Mouse (Mus musculus): ENCODE measurements around the gene Orc2.

Orc2 gene

GRCm38 (mm10) chr1:58504577-58505254 is at the start of gene Orc2:
Orc2 (minus strand) TSS chr1:58505109.
- peak; percentile 93 for DNase-seq

- no peak for DNase-seq
Observed at GRCm38 (mm10) chr1:58541386-58541785, 36.5 kb upstream of the Orc2 start.

- DNase-seq = no peak
Observed at GRCm38 (mm10) chr1:58507249-58507648, 2.3 kb upstream of the Orc2 start.

GRCm38 (mm10) chr1:58503793-58504370 is 1.0 kb downstream of the Orc2 start:
- DNase-seq = no peak

DNA sequence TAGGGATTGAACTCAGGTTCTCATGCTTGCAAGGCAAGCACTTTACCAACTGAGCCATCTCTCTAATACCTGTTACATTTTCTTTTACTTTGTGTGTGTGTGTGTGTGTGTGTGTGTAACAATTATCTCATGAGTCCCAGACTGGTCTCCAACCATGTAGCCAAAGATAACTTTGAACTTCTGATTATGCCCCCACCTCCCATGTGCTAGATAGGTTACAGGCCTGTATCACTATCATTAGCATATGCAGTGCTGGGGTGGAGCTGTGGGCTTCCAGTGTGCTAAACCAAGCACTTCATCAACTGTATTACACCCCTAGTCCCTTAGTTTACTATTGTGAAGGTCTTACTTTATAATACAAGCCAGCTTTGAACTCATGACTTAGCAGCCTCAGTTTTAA is 1.8 kb downstream of the Orc2 start:
- no peak for DNase-seq

GRCm38 (mm10) chr1:58498758-58499157 is 6.2 kb downstream of the Orc2 start:
- DNase-seq = no peak

GRCm38 (mm10) chr1:58497678-58498077 is 7.2 kb downstream of the Orc2 start:
- DNase-seq = no peak

DNA sequence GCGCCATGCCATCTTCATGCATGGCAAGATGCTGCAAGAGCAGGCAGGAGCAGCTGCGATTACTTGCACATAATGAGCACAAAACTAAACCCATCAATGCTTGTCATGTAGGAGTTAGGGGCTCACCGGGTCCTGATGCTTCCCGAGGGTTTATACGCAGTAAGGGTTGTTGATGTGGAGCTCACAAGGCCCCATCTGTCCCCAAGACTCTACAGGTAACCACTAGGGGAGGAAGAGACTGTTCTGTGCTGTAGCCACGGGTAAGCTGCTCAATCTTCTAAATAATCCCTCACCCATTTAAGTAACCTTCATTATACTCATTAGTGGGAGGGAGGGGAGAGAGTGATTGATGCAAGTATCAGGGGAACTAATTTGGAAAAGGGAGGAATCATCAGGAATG is 9.3 kb downstream of the Orc2 start:
- DNase-seq = no peak

DNA sequence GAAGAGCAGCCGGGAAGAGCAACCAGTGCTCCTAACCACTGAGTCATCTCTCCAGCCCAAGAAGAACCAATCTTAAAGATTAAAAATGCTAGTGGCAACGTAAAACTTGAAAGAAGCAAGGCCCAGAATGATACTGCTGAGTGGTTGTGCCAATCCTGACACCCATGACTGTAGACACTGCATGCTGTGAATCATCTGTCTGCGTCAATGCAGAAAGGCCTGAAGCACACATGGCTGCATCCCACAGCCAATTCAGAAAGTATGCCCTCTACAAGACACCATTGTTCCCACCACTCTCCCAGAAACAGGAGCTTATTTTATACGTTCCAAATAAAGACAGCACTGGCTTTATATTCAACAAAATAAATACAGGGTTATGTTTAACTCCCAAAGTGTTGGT is 22.3 kb downstream of the Orc2 start:
- DNase-seq = no peak

DNA sequence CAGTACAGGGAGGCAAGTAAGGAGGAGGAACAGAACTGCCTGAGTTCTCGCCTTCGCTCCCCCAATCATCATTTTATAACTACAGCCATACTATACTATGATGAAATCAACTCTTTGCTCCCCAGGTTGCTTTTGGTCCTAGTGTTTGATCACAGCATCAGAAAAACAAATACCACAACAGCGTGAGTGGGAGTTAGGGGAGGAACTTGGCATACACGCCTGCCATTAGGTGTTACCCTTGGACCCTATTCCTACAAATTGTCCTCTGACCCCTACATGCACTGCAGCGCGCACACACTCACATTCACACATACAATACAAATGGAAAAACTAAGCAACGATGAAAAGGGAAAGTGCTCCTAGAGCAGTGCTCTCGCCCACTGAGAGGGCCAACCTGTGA is 29.2 kb downstream of the Orc2 start:
- no peak for DNase-seq

DNA sequence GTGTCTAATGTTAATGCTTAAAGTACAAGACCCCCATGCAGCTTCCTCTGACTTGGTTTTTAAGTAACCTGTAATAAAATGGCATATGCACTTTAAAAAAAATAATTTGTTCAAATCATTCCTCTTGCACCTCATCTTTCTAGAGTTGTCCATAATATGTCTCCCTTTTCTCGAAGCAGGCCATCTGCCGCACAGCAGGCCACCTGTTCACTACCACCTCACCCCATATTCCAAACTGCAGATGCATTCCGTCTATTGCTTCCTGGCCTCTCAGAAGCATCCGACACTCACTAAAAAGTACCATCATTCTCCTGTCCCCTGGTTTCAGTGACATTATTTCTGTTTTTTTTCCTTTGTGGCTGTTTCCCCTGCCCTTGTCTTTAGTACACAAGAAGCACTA is 39.3 kb downstream of the Orc2 start:
- no peak for DNase-seq

GRCm38 (mm10) chr1:58465042-58465441 is 39.9 kb downstream of the Orc2 start:
- DNase-seq = no peak

GRCm38 (mm10) chr1:58463935-58464334 is 41.0 kb downstream of the Orc2 start:
- DNase-seq = no peak

GRCm38 (mm10) chr1:58460566-58460965 is 44.3 kb downstream of the Orc2 start:
- DNase-seq = no peak

DNA sequence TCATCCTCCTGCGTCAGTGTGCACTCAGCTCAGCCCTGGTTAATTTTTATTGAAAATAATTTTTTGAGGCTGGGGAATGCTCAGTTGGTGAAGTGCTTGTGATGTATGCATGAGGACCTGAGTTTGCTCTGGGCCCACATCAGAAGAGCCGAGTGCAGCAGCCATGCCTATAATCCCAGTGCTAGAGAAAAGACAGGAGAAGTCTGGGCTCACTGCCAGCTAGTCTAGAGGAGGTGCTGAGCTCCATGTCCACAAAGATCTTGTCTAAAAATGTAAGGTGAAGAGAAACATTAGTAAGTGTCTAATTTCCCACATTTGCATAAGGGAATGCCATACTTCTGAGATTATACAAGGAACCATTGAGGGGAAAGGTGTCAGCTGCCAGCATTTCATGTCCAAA is 46.0 kb downstream of the Orc2 start:
- no peak for DNase-seq

DNA sequence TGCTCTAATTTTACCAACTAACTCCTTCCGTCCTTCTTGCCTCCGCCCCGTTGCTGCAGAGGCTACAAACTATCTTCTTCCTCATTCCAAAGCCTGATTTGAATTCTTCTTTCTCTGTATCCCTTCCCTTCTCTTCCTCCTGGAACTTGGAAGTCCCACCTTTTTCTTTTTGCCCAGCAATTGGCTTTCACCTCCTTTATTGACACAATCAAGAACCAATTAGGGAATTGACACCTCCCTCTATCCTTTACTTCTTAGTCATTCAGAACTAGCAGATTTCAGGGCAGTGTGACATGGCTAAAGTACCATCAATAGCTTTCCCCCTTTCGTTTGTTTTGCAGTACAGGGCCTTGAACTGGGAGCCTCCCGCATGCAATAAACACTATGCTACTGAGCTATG is 46.7 kb downstream of the Orc2 start:
- DNase-seq = no peak

GRCm38 (mm10) chr1:58454316-58454715 is 50.6 kb downstream of the Orc2 start:
- no peak for DNase-seq

GRCm38 (mm10) chr1:58448396-58448795 is 56.5 kb downstream of the Orc2 start:
- DNase-seq = no peak

GRCm38 (mm10) chr1:58447766-58448165 is 57.1 kb downstream of the Orc2 start:
- no peak for DNase-seq

GRCm38 (mm10) chr1:58445861-58446260 is 59.0 kb downstream of the Orc2 start:
- no peak for DNase-seq

DNA sequence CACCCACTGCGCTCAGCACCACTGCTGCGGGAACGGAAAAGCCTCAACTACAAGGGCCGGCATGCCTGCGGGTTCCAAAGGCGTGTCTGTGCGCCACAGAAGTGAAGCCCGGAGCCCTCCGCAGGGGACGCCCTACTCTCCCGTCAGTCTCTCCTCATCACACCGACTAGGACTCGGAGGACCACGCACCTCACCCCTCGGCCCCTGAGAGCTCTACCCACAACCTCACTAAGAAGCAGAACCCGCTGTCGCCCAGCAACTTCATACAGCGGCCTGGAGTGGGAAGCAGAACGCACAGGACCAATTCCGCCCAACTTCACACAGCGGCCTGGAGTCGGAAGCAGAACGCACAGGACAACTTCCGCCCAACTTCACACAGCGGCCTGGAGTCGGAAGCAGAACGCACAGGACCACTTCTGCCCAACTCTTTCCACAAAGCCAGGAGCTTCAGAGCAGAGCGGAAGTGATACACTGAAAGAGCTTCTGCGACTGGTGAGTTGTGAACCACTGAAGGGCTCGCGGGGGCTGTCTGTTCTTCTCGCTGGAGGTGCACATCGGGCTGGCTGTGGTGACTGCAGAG is 59.7 kb downstream of the Orc2 start, which contains the start of the genes Nif3l1 and Ppil3:
Gene Nif3l1, plus strand, starts transcription at position 9 of the 580 bp plus-strand sequence.
Gene Ppil3, minus strand, starts transcription at position 344 of the 580 bp plus-strand sequence.
- peak; percentile 91 for DNase-seq

DNA sequence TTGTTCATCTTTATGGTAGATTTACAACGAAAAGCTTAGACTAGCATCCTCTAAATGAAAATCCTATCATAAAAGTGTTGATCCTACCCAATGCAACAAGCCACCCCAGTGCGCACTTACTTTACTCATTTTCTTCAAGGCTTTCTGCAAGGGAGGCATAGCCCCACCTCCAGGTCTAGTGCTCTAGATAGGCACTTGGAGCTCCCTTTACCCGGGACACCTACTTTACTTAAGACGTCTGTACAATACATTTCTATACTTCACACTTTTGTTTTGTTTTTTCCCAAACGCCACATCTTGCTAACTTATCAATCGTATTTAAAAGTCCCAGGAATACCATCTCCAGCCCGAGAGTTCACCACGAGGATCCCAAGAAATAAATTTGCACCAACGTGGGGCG is 60.2 kb downstream of the Orc2 start:
- DNase-seq = no peak

DNA sequence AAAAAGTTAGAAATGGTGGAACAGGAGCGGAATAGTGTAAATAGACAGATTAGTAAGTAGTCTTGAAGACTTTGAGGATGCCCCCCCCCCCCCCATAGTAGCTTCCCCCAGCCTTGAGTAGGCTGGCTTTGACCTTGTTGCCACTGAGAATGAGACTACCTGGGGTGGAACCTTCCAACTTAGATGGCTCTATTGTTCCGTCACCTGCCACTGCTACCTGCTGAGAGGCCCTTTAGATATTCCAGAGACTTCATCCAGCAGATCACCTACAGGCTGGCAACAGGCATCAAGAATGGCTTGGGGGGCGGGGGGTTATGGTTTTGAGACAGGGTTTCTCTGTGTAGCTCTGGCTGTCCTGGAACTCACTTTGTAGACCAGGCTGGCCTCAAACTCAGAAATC is 80.4 kb downstream of the Orc2 start:
- DNase-seq = no peak

Data from lung, postnatal 36 days (tissue).